Mouse (Mus musculus): ENCODE data around the gene Ebf3. TPM values are rescaled to one million over a fixed set of nuclear protein-coding genes. Genes with fewer than 3 reads are reported as not detected.
A peak's percentile ranks its signal among the peaks of the same experiment; 100 is the strongest.

Ebf3 gene
- polyA plus RNA-seq, 1 experiment from 2014 or later = 7.2 TPM

GRCm38 (mm10) chr7:137302161-137302560 lies 12.1 kb downstream of the Ebf3 start:
- no peak overlapping the region for H3K27ac ChIP-seq (replicated peaks; ENCODE audit: low read depth, low read length)
- H3K4me2 ChIP-seq (ENCODE audit: low read depth, low read length) = no peak overlapping the region
- no peaks in the 10 kb centered on the region for H3K9me3 ChIP-seq (replicated peaks; ENCODE audit: control insufficient read depth, low read length)
- ATAC-seq (replicated peaks; ENCODE audit: insufficient number of reproducible peaks, low FRiP score, low TSS enrichment, low read depth) = no peak
- 57% methylated on average over 5 of the region's 5 CpGs for WGBS
- H3K9ac ChIP-seq (replicated peaks; ENCODE audit: low read length) = no peak overlapping the region
- H3K4me1 ChIP-seq (ENCODE audit: control insufficient read depth, insufficient read depth, low read length) = peaks cover 18% of the 10 kb centered on the region
- DNase-seq (ENCODE audit: low spot score) = no peak
- no peak overlapping the region for H3K4me3 ChIP-seq (ENCODE audit: low read depth, low read length)
- H3K27me3 ChIP-seq (ENCODE audit: control insufficient read depth, insufficient read depth, low read length) = 0 out of 2 replicates have a peak, but pooled peaks cover 2% of the 10 kb centered on the region
- no peaks in the 10 kb centered on the region for H3K36me3 ChIP-seq (replicated peaks; ENCODE audit: control insufficient read depth, insufficient read depth, low read depth, low read length)

- WGBS = 19% methylated on average over 15 of the region's 15 CpGs
- ATAC-seq (replicated peaks; ENCODE audit: insufficient number of reproducible peaks, low FRiP score, low TSS enrichment, low read depth) (no peak; the same call in 1 of the 2 replicates), DNase-seq (ENCODE audit: low spot score) (peak; percentile 72)
- Histone ChIP-seq H3K27ac (replicated peaks; ENCODE audit: low read depth, low read length) (no peak overlapping the region), H3K9ac (replicated peaks; ENCODE audit: low read length) (no peak overlapping the region), H3K4me1 (ENCODE audit: control insufficient read depth, insufficient read depth, low read length) (peaks cover 16% of the 10 kb centered on the region), H3K4me2 (ENCODE audit: low read depth, low read length) (peak overlapping the region; percentile 26), H3K27me3 (ENCODE audit: control insufficient read depth, insufficient read depth, low read length) (0 out of 2 replicates have a peak, but pooled peaks cover 2% of the 10 kb centered on the region), H3K36me3 (replicated peaks; ENCODE audit: control insufficient read depth, insufficient read depth, low read depth, low read length) (no peaks in the 10 kb centered on the region), H3K4me3 (ENCODE audit: low read depth, low read length) (no peak overlapping the region), H3K9me3 (replicated peaks; ENCODE audit: control insufficient read depth, low read length) (no peaks in the 10 kb centered on the region)
Observed at GRCm38 (mm10) chr7:137301329-137301751, 12.9 kb downstream of the Ebf3 start.

- ATAC-seq (replicated peaks; ENCODE audit: insufficient number of reproducible peaks, low FRiP score, low TSS enrichment, low read depth) (no peak), DNase-seq (ENCODE audit: low spot score) (peak; percentile 49)
- no peaks in the 10 kb centered on the region for H3K9me3 ChIP-seq (replicated peaks; ENCODE audit: control insufficient read depth, low read length)
- no peak overlapping the region for H3K4me3 ChIP-seq (ENCODE audit: low read depth, low read length)
- H3K27ac ChIP-seq (replicated peaks; ENCODE audit: low read depth, low read length) = no peak overlapping the region
- no peaks in the 10 kb centered on the region for H3K27me3 ChIP-seq (ENCODE audit: control insufficient read depth, insufficient read depth, low read length)
- peaks cover 16% of the 10 kb centered on the region for H3K4me1 ChIP-seq (ENCODE audit: control insufficient read depth, insufficient read depth, low read length)
- WGBS = 15% methylated on average over 6 of the region's 6 CpGs
- H3K36me3 ChIP-seq (replicated peaks; ENCODE audit: control insufficient read depth, insufficient read depth, low read depth, low read length) = no peaks in the 10 kb centered on the region
- no peak overlapping the region for H3K4me2 ChIP-seq (ENCODE audit: low read depth, low read length)
- H3K9ac ChIP-seq (replicated peaks; ENCODE audit: low read length) = no peak overlapping the region
Observed at GRCm38 (mm10) chr7:137300826-137301225, 13.4 kb downstream of the Ebf3 start.

- no peaks in the 10 kb centered on the region for H3K36me3 ChIP-seq (replicated peaks; ENCODE audit: control insufficient read depth, insufficient read depth, low read depth, low read length)
- no peaks in the 10 kb centered on the region for H3K27me3 ChIP-seq (ENCODE audit: control insufficient read depth, insufficient read depth, low read length)
- H3K4me3 ChIP-seq (ENCODE audit: low read depth, low read length) = no peak overlapping the region
- ATAC-seq (replicated peaks; ENCODE audit: insufficient number of reproducible peaks, low FRiP score, low TSS enrichment, low read depth) = no peak
- H3K9ac ChIP-seq (replicated peaks; ENCODE audit: low read length) = no peak overlapping the region
- DNase-seq (ENCODE audit: low spot score) = peak; percentile 51
- H3K4me2 ChIP-seq (ENCODE audit: low read depth, low read length) = no peak overlapping the region
- 18% methylated on average over 10 of the region's 11 CpGs for WGBS
- peaks cover 16% of the 10 kb centered on the region for H3K4me1 ChIP-seq (ENCODE audit: control insufficient read depth, insufficient read depth, low read length)
- no peaks in the 10 kb centered on the region for H3K9me3 ChIP-seq (replicated peaks; ENCODE audit: control insufficient read depth, low read length)
- H3K27ac ChIP-seq (replicated peaks; ENCODE audit: low read depth, low read length) = no peak overlapping the region; the same call in 1 of the 2 replicates
Observed at GRCm38 (mm10) chr7:137300169-137300568, 14.1 kb downstream of the Ebf3 start.

DNA sequence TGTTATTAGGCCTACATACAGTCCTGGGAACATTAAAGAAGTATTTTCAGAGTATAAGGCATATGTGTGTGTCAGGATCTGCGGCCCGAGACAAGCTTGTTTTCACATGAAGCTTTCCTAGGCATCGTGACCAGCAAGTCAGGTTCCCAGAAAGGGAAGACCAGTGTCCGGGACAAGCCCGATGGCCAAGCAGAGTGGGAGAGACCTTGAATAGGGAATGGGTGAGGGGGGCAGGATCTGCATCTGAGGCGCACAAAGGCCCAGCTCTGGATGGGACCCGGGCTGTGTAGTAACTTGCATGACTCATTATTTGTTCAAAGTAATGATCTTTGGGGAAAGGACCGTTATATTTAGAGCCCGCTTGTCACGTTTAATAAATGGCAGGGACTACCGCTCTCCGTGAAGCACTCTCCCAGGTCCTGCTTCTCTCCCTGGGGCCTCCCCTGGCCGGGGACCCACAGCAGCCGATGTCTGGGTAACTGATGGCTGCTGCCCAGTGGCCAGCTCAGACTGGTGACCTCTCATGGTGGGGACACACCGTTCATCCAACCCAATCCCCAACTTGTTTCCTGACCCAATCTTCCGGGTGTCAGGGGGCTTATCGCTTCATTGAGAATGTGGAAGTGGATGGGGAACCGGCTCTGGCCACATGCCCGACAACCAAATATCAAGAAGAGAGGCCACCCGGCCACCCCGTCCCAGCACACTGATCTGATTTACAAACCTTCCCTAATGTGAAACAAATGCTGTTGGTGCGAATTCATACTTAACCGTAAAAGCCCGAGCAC lies 16.5 kb downstream of the Ebf3 start:
- WGBS = 38% methylated on average over 24 of the region's 24 CpGs
- Histone ChIP-seq H3K9ac (replicated peaks; ENCODE audit: low read length) (no peak overlapping the region), H3K27me3 (ENCODE audit: control insufficient read depth, insufficient read depth, low read length) (no peaks in the 10 kb centered on the region), H3K36me3 (replicated peaks; ENCODE audit: control insufficient read depth, insufficient read depth, low read depth, low read length) (no peaks in the 10 kb centered on the region), H3K4me2 (ENCODE audit: low read depth, low read length) (no peak overlapping the region; the same call in 1 of the 2 replicates), H3K4me1 (ENCODE audit: control insufficient read depth, insufficient read depth, low read length) (peaks cover 16% of the 10 kb centered on the region), H3K27ac (replicated peaks; ENCODE audit: low read depth, low read length) (no peak overlapping the region), H3K4me3 (ENCODE audit: low read depth, low read length) (no peak overlapping the region), H3K9me3 (replicated peaks; ENCODE audit: control insufficient read depth, low read length) (no peaks in the 10 kb centered on the region)
- ATAC-seq (replicated peaks; ENCODE audit: insufficient number of reproducible peaks, low FRiP score, low TSS enrichment, low read depth) = no peak
- peak; percentile 75 for DNase-seq (ENCODE audit: low spot score)

DNA sequence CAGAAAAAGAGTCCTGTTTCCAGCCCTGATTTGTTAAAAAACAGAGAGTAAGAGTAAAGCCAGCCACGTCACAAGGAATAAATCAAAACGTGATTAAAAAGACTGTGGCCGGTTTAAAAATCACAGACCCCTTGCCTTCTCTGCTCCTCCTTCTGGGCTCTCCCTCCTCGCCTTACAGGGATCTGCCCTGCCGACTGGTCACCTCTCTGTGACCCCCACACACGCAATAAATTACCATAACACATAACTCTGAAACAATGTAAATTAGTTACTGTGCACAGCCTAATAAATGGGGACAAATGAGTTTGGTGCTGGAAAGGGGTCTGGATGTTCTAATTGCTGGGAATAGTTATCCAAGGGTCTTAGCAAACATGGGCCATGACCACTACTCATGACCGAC lies 17.1 kb downstream of the Ebf3 start:
- Histone ChIP-seq H3K27ac (replicated peaks; ENCODE audit: low read depth, low read length) (no peak overlapping the region), H3K9me3 (replicated peaks; ENCODE audit: control insufficient read depth, low read length) (no peaks in the 10 kb centered on the region), H3K9ac (replicated peaks; ENCODE audit: low read length) (no peak overlapping the region), H3K36me3 (replicated peaks; ENCODE audit: control insufficient read depth, insufficient read depth, low read depth, low read length) (no peaks in the 10 kb centered on the region), H3K4me1 (ENCODE audit: control insufficient read depth, insufficient read depth, low read length) (peaks cover 16% of the 10 kb centered on the region), H3K4me3 (ENCODE audit: low read depth, low read length) (no peak overlapping the region), H3K27me3 (ENCODE audit: control insufficient read depth, insufficient read depth, low read length) (no peaks in the 10 kb centered on the region), H3K4me2 (ENCODE audit: low read depth, low read length) (no peak overlapping the region)
- ATAC-seq (replicated peaks; ENCODE audit: insufficient number of reproducible peaks, low FRiP score, low TSS enrichment, low read depth) (no peak), DNase-seq (ENCODE audit: low spot score) (no peak)
- WGBS = 36% methylated on average over 7 of the region's 7 CpGs

GRCm38 (mm10) chr7:137295612-137296011 lies 18.6 kb downstream of the Ebf3 start:
- Histone ChIP-seq H3K27ac (replicated peaks; ENCODE audit: low read depth, low read length) (no peak overlapping the region), H3K4me1 (ENCODE audit: control insufficient read depth, insufficient read depth, low read length) (peaks cover 7% of the 10 kb centered on the region)

DNA sequence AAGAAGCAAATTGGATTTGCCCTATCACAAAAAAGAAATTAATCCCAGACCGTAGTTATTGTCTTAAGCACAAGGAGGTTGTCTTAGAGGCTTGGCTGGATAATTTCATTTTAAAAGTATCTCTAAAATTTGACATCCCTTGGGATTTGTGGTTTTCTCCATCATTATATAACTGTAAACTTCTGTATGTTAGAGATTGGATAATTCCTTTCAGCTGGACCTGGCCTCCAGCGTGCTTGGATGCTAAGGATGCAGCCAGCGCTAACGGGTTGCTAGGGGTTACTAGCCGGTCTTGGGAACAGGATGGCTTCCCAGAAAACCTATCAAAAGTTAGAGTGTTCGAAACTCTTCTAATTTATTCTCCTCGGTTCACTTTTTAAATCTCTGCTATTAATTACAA lies 19.8 kb downstream of the Ebf3 start:
- H3K9ac ChIP-seq (replicated peaks; ENCODE audit: low read length) = no peak overlapping the region
- no peaks in the 10 kb centered on the region for H3K9me3 ChIP-seq (replicated peaks; ENCODE audit: control insufficient read depth, low read length)
- H3K4me3 ChIP-seq (ENCODE audit: low read depth, low read length) = no peak overlapping the region
- ATAC-seq (replicated peaks; ENCODE audit: insufficient number of reproducible peaks, low FRiP score, low TSS enrichment, low read depth) (no peak), DNase-seq (ENCODE audit: low spot score) (peak; percentile 89)
- no peak overlapping the region for H3K4me2 ChIP-seq (ENCODE audit: low read depth, low read length)
- 29% methylated on average over 7 of the region's 7 CpGs for WGBS
- H3K27ac ChIP-seq (replicated peaks; ENCODE audit: low read depth, low read length) = no peak overlapping the region
- peaks cover 2% of the 10 kb centered on the region; the same call in 1 of the 2 replicates for H3K27me3 ChIP-seq (ENCODE audit: control insufficient read depth, insufficient read depth, low read length)
- no peaks in the 10 kb centered on the region for H3K36me3 ChIP-seq (replicated peaks; ENCODE audit: control insufficient read depth, insufficient read depth, low read depth, low read length)
- H3K4me1 ChIP-seq (ENCODE audit: control insufficient read depth, insufficient read depth, low read length) = peaks cover 5% of the 10 kb centered on the region

More at GRCm38 (mm10) chr7:137295612-137296011, 18.6 kb downstream of the Ebf3 start:
- H3K4me3 ChIP-seq (ENCODE audit: low read depth, low read length) = no peak overlapping the region
- peaks cover 2% of the 10 kb centered on the region; the same call in 1 of the 2 replicates for H3K27me3 ChIP-seq (ENCODE audit: control insufficient read depth, insufficient read depth, low read length)
- WGBS = 57% methylated on average over 7 of the region's 7 CpGs
- DNase-seq (ENCODE audit: low spot score) (no peak), ATAC-seq (replicated peaks; ENCODE audit: insufficient number of reproducible peaks, low FRiP score, low TSS enrichment, low read depth) (no peak)
- H3K4me2 ChIP-seq (ENCODE audit: low read depth, low read length) = no peak overlapping the region
- H3K9me3 ChIP-seq (replicated peaks; ENCODE audit: control insufficient read depth, low read length) = no peaks in the 10 kb centered on the region
- no peaks in the 10 kb centered on the region for H3K36me3 ChIP-seq (replicated peaks; ENCODE audit: control insufficient read depth, insufficient read depth, low read depth, low read length)
- H3K9ac ChIP-seq (replicated peaks; ENCODE audit: low read length) = no peak overlapping the region
